Mouse (Mus musculus) heart, embryonic 12.5 days (tissue): ENCODE results near the gene Pdcd1lg2. TPM values are rescaled to one million over a fixed set of nuclear protein-coding genes. Genes with fewer than 3 reads are reported as not detected.

ENCODE experiments used
- ATAC-seq: fragments of 200-750 bp; cut with Nextera tagmentation; 2 replicates; pipeline ENCODE4 v1.8.0; 2017; ENCODE audit warnings: moderate TSS enrichment, moderate library complexity; ENCODE audit not compliant: insufficient number of reproducible peaks, low FRiP score
- H3K27ac ChIP-seq: fragments of 300-500 bp; sonication (generic); 2 replicates; pipeline ENCODE4 v1.5.1; 2016; ENCODE audit warnings: mild to moderate bottlenecking, moderate library complexity; ENCODE audit not compliant: poor library complexity, severe bottlenecking
- H3K27me3 ChIP-seq: fragments of 300-500 bp; sonication (generic); replicated peaks from 2 replicates; pipeline ENCODE4 v1.6.1; 2016; ENCODE audit warnings: mild to moderate bottlenecking, moderate library complexity
- H3K36me3 ChIP-seq: fragments of 300-500 bp; sonication (generic); 2 replicates; pipeline ENCODE4 v1.6.1; 2016; ENCODE audit warnings: mild to moderate bottlenecking, moderate library complexity
- H3K4me1 ChIP-seq: fragments of 300-500 bp; sonication (generic); replicated peaks from 2 replicates; pipeline ENCODE4 v1.6.1; 2016; ENCODE audit warnings: mild to moderate bottlenecking
- H3K4me2 ChIP-seq: fragments of 300-500 bp; sonication (generic); 2 replicates; pipeline ENCODE4 v1.6.1; 2016; ENCODE audit warnings: mild to moderate bottlenecking, moderate library complexity
- H3K4me3 ChIP-seq: fragments of 300-500 bp; sonication (generic); 2 replicates; pipeline ENCODE4 v1.5.1; 2016; ENCODE audit warnings: mild to moderate bottlenecking
- H3K9ac ChIP-seq: fragments of 300-500 bp; sonication (generic); 2 replicates; pipeline ENCODE4 v1.6.1; 2016; ENCODE audit warnings: mild to moderate bottlenecking, moderate library complexity
- H3K9me3 ChIP-seq: fragments of 300-500 bp; sonication (generic); replicated peaks from 2 replicates; pipeline ENCODE4 v1.6.1; 2016; ENCODE audit warnings: mild to moderate bottlenecking, moderate library complexity
- WGBS: fragments of 180-500 bp; shearing (Covaris S2); methylation state at CpG from one replicate; pipeline ENCODE4 v1.1.7; 2016; 5-methylcytosine and 5-hydroxymethylcytosine counted together
- polyA plus RNA-seq: library from polyadenylated mRNA; unstranded; fragments of >200 nt; fragmentation: Nextera tagmentation; extraction: Ambion mirVana; gene quantifications from 2 replicates; pipeline ENCODE4 v1.2.1, GENCODE M21; 2016

Pdcd1lg2 gene
- polyA plus RNA-seq, 1 experiment from 2014 or later, result not detected

- 79% methylated on average over 7 of the region's 7 CpGs for WGBS
- H3K4me2 ChIP-seq, result no peak overlapping the region
- no peak for ATAC-seq
Measured at GRCm38 (mm10) chr19:29486545-29487206, 76.0 kb downstream of the Pdcd1lg2 start.

GRCm38 (mm10) chr19:29487326-29488072, 76.8 kb downstream of the Pdcd1lg2 start:
- H3K27me3 ChIP-seq, result no peaks in the 10 kb centered on the region
- H3K4me3 ChIP-seq, result no peak overlapping the region
- H3K4me1 ChIP-seq, result peaks cover 10% of the 10 kb centered on the region
- no peak for ATAC-seq
- no peak overlapping the region for H3K9ac ChIP-seq
- H3K36me3 ChIP-seq, result no peaks in the 10 kb centered on the region
- H3K27ac ChIP-seq, result no peak overlapping the region
- no peaks in the 10 kb centered on the region for H3K9me3 ChIP-seq
- 79% methylated on average over 14 of the region's 14 CpGs for WGBS
- no peak overlapping the region for H3K4me2 ChIP-seq

More at GRCm38 (mm10) chr19:29486545-29487206, 76.0 kb downstream of the Pdcd1lg2 start:
- Histone ChIP-seq H3K9me3 (no peaks in the 10 kb centered on the region), H3K27ac (no peak overlapping the region), H3K4me1 (peaks cover 10% of the 10 kb centered on the region), H3K4me3 (no peak overlapping the region), H3K9ac (no peak overlapping the region), H3K36me3 (no peaks in the 10 kb centered on the region), H3K27me3 (no peaks in the 10 kb centered on the region)

GRCm38 (mm10) chr19:29488073-29488390, 77.3 kb downstream of the Pdcd1lg2 start:
- Histone ChIP-seq H3K4me3 (no peak overlapping the region), H3K27me3 (no peaks in the 10 kb centered on the region), H3K4me2 (no peak overlapping the region), H3K27ac (no peak overlapping the region), H3K9ac (no peak overlapping the region), H3K36me3 (no peaks in the 10 kb centered on the region), H3K4me1 (peaks cover 10% of the 10 kb centered on the region), H3K9me3 (no peaks in the 10 kb centered on the region)
- no peak for ATAC-seq
- 47% methylated on average over 6 of the region's 6 CpGs for WGBS

- no peak overlapping the region for H3K4me2 ChIP-seq
- no peak overlapping the region for H3K4me3 ChIP-seq
- peaks cover 10% of the 10 kb centered on the region for H3K4me1 ChIP-seq
- no peaks in the 10 kb centered on the region for H3K9me3 ChIP-seq
- 42% methylated on average over 10 of the region's 10 CpGs for WGBS
- no peaks in the 10 kb centered on the region for H3K27me3 ChIP-seq
- ATAC-seq, result no peak
- H3K36me3 ChIP-seq, result no peaks in the 10 kb centered on the region
- H3K9ac ChIP-seq, result no peak overlapping the region
- H3K27ac ChIP-seq, result no peak overlapping the region
Measured at GRCm38 (mm10) chr19:29488420-29488819, 77.7 kb downstream of the Pdcd1lg2 start.

- Histone ChIP-seq H3K27ac (no peak overlapping the region), H3K4me1 (peaks cover 10% of the 10 kb centered on the region), H3K9ac (no peak overlapping the region), H3K4me2 (no peak overlapping the region), H3K27me3 (no peaks in the 10 kb centered on the region), H3K9me3 (no peaks in the 10 kb centered on the region), H3K36me3 (no peaks in the 10 kb centered on the region), H3K4me3 (no peak overlapping the region)
- WGBS, result 86% methylated on average over 3 of the region's 3 CpGs
- no peak for ATAC-seq
Measured at GRCm38 (mm10) chr19:29489785-29490284, 79.1 kb downstream of the Pdcd1lg2 start.

- Histone ChIP-seq H3K27me3 (no peaks in the 10 kb centered on the region), H3K36me3 (no peaks in the 10 kb centered on the region), H3K9me3 (no peaks in the 10 kb centered on the region), H3K4me3 (no peak overlapping the region), H3K4me2 (no peak overlapping the region), H3K4me1 (peaks cover 10% of the 10 kb centered on the region), H3K27ac (no peak overlapping the region), H3K9ac (no peak overlapping the region)
- no peak for ATAC-seq
- WGBS, result 77% methylated on average over 9 of the region's 9 CpGs
Measured at GRCm38 (mm10) chr19:29491467-29491866, 80.7 kb downstream of the Pdcd1lg2 start.

GRCm38 (mm10) chr19:29494454-29494853, 83.7 kb downstream of the Pdcd1lg2 start:
- H3K9ac ChIP-seq, result no peak overlapping the region
- H3K4me2 ChIP-seq, result no peak overlapping the region
- no peak for ATAC-seq
- no peaks in the 10 kb centered on the region for H3K27me3 ChIP-seq
- WGBS, result 84% methylated on average over 4 of the region's 4 CpGs
- no peaks in the 10 kb centered on the region for H3K9me3 ChIP-seq
- H3K4me3 ChIP-seq, result no peak overlapping the region
- no peak overlapping the region for H3K27ac ChIP-seq
- H3K4me1 ChIP-seq, result no peaks in the 10 kb centered on the region
- no peaks in the 10 kb centered on the region for H3K36me3 ChIP-seq

- H3K4me1 ChIP-seq, result peaks cover 3% of the 10 kb centered on the region; the same call in 1 of the 2 replicates
- H3K27me3 ChIP-seq, result no peaks in the 10 kb centered on the region
- no peaks in the 10 kb centered on the region for H3K36me3 ChIP-seq
- H3K27ac ChIP-seq, result no peak overlapping the region
- no peak for ATAC-seq
- H3K4me2 ChIP-seq, result no peak overlapping the region
- 79% methylated on average over 6 of the region's 6 CpGs for WGBS
- no peak overlapping the region for H3K4me3 ChIP-seq
- no peak overlapping the region for H3K9ac ChIP-seq
- no peaks in the 10 kb centered on the region for H3K9me3 ChIP-seq
Measured at GRCm38 (mm10) chr19:29496001-29496597, 85.4 kb downstream of the Pdcd1lg2 start.

GRCm38 (mm10) chr19:29496786-29497557, 86.3 kb downstream of the Pdcd1lg2 start:
- H3K4me3 ChIP-seq, result no peak overlapping the region
- ATAC-seq, result no peak
- H3K27ac ChIP-seq, result no peak overlapping the region
- H3K9ac ChIP-seq, result no peak overlapping the region
- H3K9me3 ChIP-seq, result no peaks in the 10 kb centered on the region
- WGBS, result 69% methylated on average over 7 of the region's 7 CpGs
- H3K27me3 ChIP-seq, result no peaks in the 10 kb centered on the region
- H3K4me1 ChIP-seq, result peaks cover 3% of the 10 kb centered on the region; the same call in 1 of the 2 replicates
- H3K4me2 ChIP-seq, result no peak overlapping the region
- H3K36me3 ChIP-seq, result no peaks in the 10 kb centered on the region

GRCm38 (mm10) chr19:29497874-29498273, 87.2 kb downstream of the Pdcd1lg2 start:
- ATAC-seq, result no peak
- Histone ChIP-seq H3K9me3 (no peaks in the 10 kb centered on the region), H3K36me3 (no peaks in the 10 kb centered on the region), H3K27me3 (no peaks in the 10 kb centered on the region), H3K27ac (no peak overlapping the region), H3K9ac (no peak overlapping the region), H3K4me1 (peaks cover 3% of the 10 kb centered on the region; the same call in 1 of the 2 replicates), H3K4me2 (no peak overlapping the region), H3K4me3 (no peak overlapping the region)
- 74% methylated on average over 7 of the region's 7 CpGs for WGBS
